Mouse (Mus musculus) ES-E14 (cell line): ENCODE measurements at regions not wholly inside any gene's neighbourhood (a gene's known extent, or its start where the extent isn't known, plus 50 kb on each side); places are given as distances from the start of the nearest gene placed in this dataset.

Experiments
- DNase-seq: peaks from one replicate; pipeline ENCODE4 v3.0.0-alpha.2; 2013; ENCODE audit warnings: low read depth, low spot score
- H3K27ac ChIP-seq: 2 replicates; pipeline ENCODE4 v1.5.1; 2012; ENCODE audit warnings: low read depth, mild to moderate bottlenecking, low read length, moderate library complexity, mixed read lengths; ENCODE audit not compliant: poor library complexity, insufficient read depth, severe bottlenecking
- H3K36me3 ChIP-seq: 2 replicates; pipeline ENCODE4 v1.6.1; 2012; ENCODE audit warnings: mild to moderate bottlenecking, low read length, moderate library complexity, mixed read lengths; ENCODE audit not compliant: control insufficient read depth, poor library complexity, insufficient read depth, severe bottlenecking
- H3K4me1 ChIP-seq, 2 experiments: fragments of 150-350 bp in 1 of 2; sonication (generic) in 1 of 2; 2 replicates each; pipeline ENCODE4 v1.6.1; 2012; ENCODE audit warnings: low read length in 2 of 2, mild to moderate bottlenecking in 1 of 2, mixed read lengths in 1 of 2; ENCODE audit not compliant: control insufficient read depth in 2 of 2, insufficient read depth in 2 of 2, poor library complexity in 1 of 2
- H3K4me3 ChIP-seq, 2 experiments: fragments of 150-350 bp in 1 of 2; sonication (generic) in 1 of 2; 2 replicates each; pipeline ENCODE4 v1.5.1; 2012; ENCODE audit warnings: low read length in 2 of 2, low read depth in 1 of 2, mild to moderate bottlenecking in 1 of 2, mixed read lengths in 1 of 2; ENCODE audit not compliant: insufficient read depth in 1 of 2, poor library complexity in 1 of 2, severe bottlenecking in 1 of 2
- H3K9ac ChIP-seq: 2 replicates; pipeline ENCODE4 v1.6.1; 2012; ENCODE audit warnings: low read depth, mild to moderate bottlenecking, low read length, mixed read lengths; ENCODE audit not compliant: poor library complexity, insufficient read depth, severe bottlenecking
- H3K9me3 ChIP-seq: fragments of 150-350 bp; sonication (generic); 2 replicates; pipeline ENCODE4 v1.6.1; 2012; ENCODE audit warnings: low read depth, mild to moderate bottlenecking, low read length; ENCODE audit not compliant: control insufficient read depth, insufficient read depth
- CHD2 ChIP-seq: IDR thresholded peaks from 2 replicates; pipeline ENCODE4 v1.6.1; 2014; ENCODE audit warnings: mild to moderate bottlenecking, low read depth, low read length, inconsistent platforms
- HCFC1 ChIP-seq: IDR thresholded peaks from 2 replicates; pipeline ENCODE4 v1.6.1; 2012; ENCODE audit warnings: low read length, inconsistent platforms, borderline replicate concordance; ENCODE audit not compliant: insufficient read depth
- MAFK ChIP-seq: IDR thresholded peaks from 2 replicates; pipeline ENCODE4 v1.6.1; 2014; ENCODE audit warnings: mild to moderate bottlenecking, low read depth, low read length, inconsistent platforms; ENCODE audit not compliant: insufficient read depth
- ZC3H11A ChIP-seq: IDR thresholded peaks from 2 replicates; pipeline ENCODE4 v1.6.1; 2012; ENCODE audit warnings: low read depth, mild to moderate bottlenecking, inconsistent platforms, low read length, borderline replicate concordance
- ZNF384 ChIP-seq: IDR thresholded peaks from 2 replicates; pipeline ENCODE4 v1.6.1; 2012; ENCODE audit warnings: low read depth, low read length, inconsistent platforms
- in situ Hi-C, 2 experiments: fragments of 600-800 bp; cut with MboI; formaldehyde crosslinking; loops; one replicate each; pipeline ENCODE4 v1.15.1; 2025; ENCODE audit warnings: low sequenced_read_pairs in 2 of 2, inconsistent platforms in 1 of 2; ENCODE audit not compliant: unreplicated experiment in 2 of 2

DNA sequence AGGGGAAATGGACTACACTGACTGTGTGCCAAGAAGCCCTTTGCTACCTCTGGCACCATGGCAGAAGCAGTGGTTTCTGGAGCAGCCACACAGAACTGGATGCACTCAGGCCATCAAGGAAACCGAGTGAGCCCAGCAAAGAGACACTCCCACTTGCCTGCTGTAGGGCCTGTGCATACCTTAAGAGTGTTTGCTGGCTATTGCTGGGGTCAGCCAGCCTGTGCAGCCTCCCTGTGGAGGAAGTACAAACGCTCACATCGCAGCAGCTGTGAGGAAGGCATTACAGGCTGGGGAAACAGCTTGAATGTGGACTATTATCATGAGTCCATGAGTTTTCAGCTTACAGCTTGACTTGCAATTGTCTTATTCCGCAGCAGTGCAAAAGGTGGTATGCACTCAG, 88.8 kb upstream of the Aldh1a3 start:
- no peak overlapping the region for H3K27ac ChIP-seq
- no peaks in the 10 kb centered on the region for H3K36me3 ChIP-seq
- no peak overlapping the region for H3K4me3 ChIP-seq
- in situ Hi-C loops = no loop called here
- no peaks in the 10 kb centered on the region for H3K4me1 ChIP-seq
- DNase-seq = no peak
- no peaks in the 10 kb centered on the region for H3K9me3 ChIP-seq
- no peak overlapping the region for H3K9ac ChIP-seq
- no peak for TF ChIP-seq ZNF384
- no peak for TF ChIP-seq CHD2

DNA sequence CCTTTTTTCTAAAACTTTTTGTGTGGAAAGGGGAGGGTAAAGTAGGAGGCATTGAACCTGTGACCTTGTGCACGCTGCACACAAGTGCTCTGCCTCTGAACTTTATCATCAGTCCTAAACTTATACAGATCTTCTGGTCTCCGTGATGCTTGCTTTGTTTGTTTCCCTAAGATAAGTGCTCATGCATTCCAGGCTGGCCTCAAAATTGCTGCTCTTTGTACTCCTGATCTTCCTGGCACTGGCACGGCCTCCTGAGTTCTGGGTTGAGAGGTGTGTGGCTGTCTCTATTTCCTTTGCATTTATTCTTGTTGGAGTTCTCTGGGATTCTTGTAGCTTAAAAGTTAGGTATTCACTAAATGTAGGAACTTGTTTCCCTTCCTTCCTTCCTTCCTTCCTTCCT, 86.1 kb upstream of the Aldh1a3 start:
- no peaks in the 10 kb centered on the region for H3K9me3 ChIP-seq
- no peaks in the 10 kb centered on the region for H3K4me1 ChIP-seq
- no peak for TF ChIP-seq ZC3H11A
- no peak for TF ChIP-seq CHD2
- no peak for TF ChIP-seq ZNF384
- TF ChIP-seq HCFC1 = no peak
- no peak for TF ChIP-seq MAFK
- DNase-seq = no peak
- in situ Hi-C loops = no loop called here
- H3K4me3 ChIP-seq = no peak overlapping the region
- H3K36me3 ChIP-seq = no peaks in the 10 kb centered on the region
- no peak overlapping the region for H3K27ac ChIP-seq
- H3K9ac ChIP-seq = no peak overlapping the region

DNA sequence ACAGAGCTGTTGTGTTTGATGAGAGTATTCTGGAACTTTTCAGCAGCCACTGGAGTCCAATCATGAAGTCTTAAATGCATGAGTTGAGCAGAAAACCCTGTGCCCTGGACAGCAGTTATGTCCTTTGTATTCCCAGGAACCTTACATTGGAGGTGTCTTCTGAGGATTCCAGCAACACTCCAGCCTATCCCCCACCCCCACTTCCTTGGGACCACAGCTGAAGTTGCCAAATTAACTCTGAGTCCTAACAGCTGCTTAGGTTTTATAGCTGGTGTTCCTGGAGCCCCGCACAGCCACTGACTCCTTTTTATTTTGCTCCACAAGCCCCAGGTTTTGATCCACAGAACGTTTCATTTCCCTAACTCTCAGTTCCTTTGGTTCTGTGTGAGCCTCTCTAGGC, 78.4 kb upstream of the Aldh1a3 start:
- TF ChIP-seq ZNF384 (no peak), ZC3H11A (no peak), MAFK (no peak), CHD2 (no peak), HCFC1 (no peak)
- Histone ChIP-seq H3K36me3 (no peaks in the 10 kb centered on the region), H3K27ac (no peak overlapping the region), H3K9ac (no peak overlapping the region), H3K4me3 (no peak overlapping the region), H3K9me3 (no peaks in the 10 kb centered on the region), H3K4me1 (no peaks in the 10 kb centered on the region)
- no peak for DNase-seq
- in situ Hi-C loops = no loop called here

DNA sequence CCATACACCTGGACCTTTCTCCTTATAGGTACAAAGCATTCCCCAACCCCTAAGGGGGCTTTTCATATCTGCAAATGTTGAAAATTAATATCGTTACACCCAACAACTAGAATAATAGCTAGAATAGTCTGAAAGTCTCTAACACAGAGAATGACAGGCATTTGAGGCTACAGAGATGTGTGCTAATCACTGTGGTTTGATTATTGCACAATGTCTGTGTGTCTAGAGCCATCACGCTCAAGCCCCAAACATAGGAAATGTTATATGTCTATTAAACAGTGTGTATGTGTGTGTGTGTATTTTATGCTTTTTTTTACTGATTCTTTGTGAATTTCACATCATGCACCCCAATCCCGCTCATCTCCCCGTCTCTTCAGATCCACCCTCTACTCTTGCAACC, 77.2 kb upstream of the Aldh1a3 start:
- H3K4me1 ChIP-seq = no peaks in the 10 kb centered on the region
- no peak for DNase-seq
- in situ Hi-C loops = no loop called here
- TF ChIP-seq CHD2 (no peak), ZC3H11A (no peak), HCFC1 (no peak), ZNF384 (no peak), MAFK (no peak)
- no peaks in the 10 kb centered on the region for H3K36me3 ChIP-seq
- no peaks in the 10 kb centered on the region for H3K9me3 ChIP-seq
- no peak overlapping the region for H3K27ac ChIP-seq
- no peak overlapping the region for H3K9ac ChIP-seq
- no peak overlapping the region for H3K4me3 ChIP-seq

DNA sequence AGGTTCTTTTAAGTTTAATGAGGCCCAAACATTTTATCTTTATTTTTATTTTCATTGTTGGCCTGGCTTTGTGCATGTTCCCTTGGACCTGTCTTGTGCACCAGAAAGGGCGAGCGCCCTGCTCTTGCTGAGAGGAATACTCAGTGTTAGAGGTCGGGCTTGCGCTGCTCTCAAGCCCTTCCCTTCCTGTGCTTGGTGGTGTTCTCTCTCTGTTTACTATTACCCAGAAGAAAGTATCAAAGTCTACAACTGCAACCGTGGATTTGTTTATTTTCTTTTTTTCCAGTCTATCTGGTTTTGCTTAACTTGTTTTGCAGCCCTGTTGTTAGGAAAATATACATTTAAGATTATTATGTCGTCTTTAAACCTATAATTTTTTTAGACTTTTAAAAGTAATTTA, 74.1 kb upstream of the Aldh1a3 start:
- Histone ChIP-seq H3K4me1 (no peaks in the 10 kb centered on the region), H3K9me3 (no peaks in the 10 kb centered on the region), H3K9ac (no peak overlapping the region), H3K4me3 (no peak overlapping the region), H3K36me3 (no peaks in the 10 kb centered on the region), H3K27ac (no peak overlapping the region)
- DNase-seq = no peak
- TF ChIP-seq ZC3H11A (no peak), CHD2 (no peak), HCFC1 (no peak), ZNF384 (no peak), MAFK (no peak)
- in situ Hi-C loops = no loop called here
